Mouse (Mus musculus) layer of hippocampus, adult 8-10 months (tissue): Measurements from ENCODE around the gene Arfgap1. TPM values are rescaled to one million over a fixed set of nuclear protein-coding genes. Genes with fewer than 3 reads are reported as not detected.
A peak's percentile ranks its signal among the peaks of the same experiment; 100 is the strongest.

ENCODE experiments used
- DNase-seq, 2 experiments: peaks; one replicate each; pipeline ENCODE4 v3.0.0; 2022; ENCODE audit warnings: low spot score in 2 of 2
- total RNA-seq, 4 experiments: library from RNA; stranded (reverse); gene quantifications; 2 replicates each; pipeline ENCODE4 v1.2.4; 2022

The Arfgap1 gene
- total RNA-seq, 4 experiments from 2014 or later: 136 to 140 (median 137) TPM

- DNase-seq: no peak
These were observed 18.6 kb downstream of the Arfgap1 start for GRCm38 (mm10) chr2:180985635-180986034.

- no peak for DNase-seq
These were observed 19.4 kb downstream of the Arfgap1 start, which contains the start of gene Col20a1 for GRCm38 (mm10) chr2:180986449-180986848. TSS of gene Col20a1 (plus strand) at chr2:180986535.

GRCm38 (mm10) chr2:180987001-180987400 lies 20.0 kb downstream of the Arfgap1 start:
- DNase-seq: no peak

GRCm38 (mm10) chr2:180987432-180988030 lies 20.5 kb downstream of the Arfgap1 start:
- no peak for DNase-seq

GRCm38 (mm10) chr2:180988347-180988913 lies 21.4 kb downstream of the Arfgap1 start:
- DNase-seq: no peak

GRCm38 (mm10) chr2:180988948-180989347 lies 21.9 kb downstream of the Arfgap1 start:
- DNase-seq: no peak

GRCm38 (mm10) chr2:180990347-180990746 lies 23.3 kb downstream of the Arfgap1 start:
- no peak for DNase-seq

- DNase-seq: no peak
These were observed 27.3 kb downstream of the Arfgap1 start for GRCm38 (mm10) chr2:180994360-180994759.

- DNase-seq: no peak
These were observed 28.4 kb downstream of the Arfgap1 start for GRCm38 (mm10) chr2:180995457-180995856.

GRCm38 (mm10) chr2:180996436-180996835 lies 29.4 kb downstream of the Arfgap1 start:
- peak; percentile 52 to 66 for DNase-seq

- DNase-seq: peak in 1 of 2 experiments; percentile 30
These were observed 29.9 kb downstream of the Arfgap1 start for GRCm38 (mm10) chr2:180996905-180997304.

GRCm38 (mm10) chr2:181007054-181007453 lies 40.0 kb downstream of the Arfgap1 start:
- DNase-seq: no peak

GRCm38 (mm10) chr2:181008339-181008738 lies 41.3 kb downstream of the Arfgap1 start:
- no peak for DNase-seq

GRCm38 (mm10) chr2:181031406-181031934 lies 64.4 kb downstream of the Arfgap1 start:
- DNase-seq: peak in 1 of 2 experiments; percentile 13

Other genes starting within 250 kb of the Arfgap1 start
- gene Slc17a9, start 242.0 kb upstream of the Arfgap1 start, total RNA-seq: 1 to 10 TPM in 1 of 4 experiments, under 1 TPM in 3; 0.29 to 1.0 (median 0.71) TPM
- gene Bhlhe23, start 190.3 kb upstream of the Arfgap1 start, total RNA-seq: not detected
- gene Ythdf1, start 46.3 kb upstream of the Arfgap1 start, total RNA-seq: 10 to 100 TPM; 53.7 to 57.3 (median 55.3) TPM
- under 1 TPM in 3 of 4 experiments, not detected in 1; 0.27 to 0.48 (median 0.31) TPM for gene Birc7, start 38.2 kb upstream of the Arfgap1 start, total RNA-seq
- 10 to 100 TPM; 51.3 to 66.2 (median 57.5) TPM for gene Nkain4, start 12.5 kb upstream of the Arfgap1 start, total RNA-seq
- 1 to 10 TPM; 2.8 to 5.5 (median 3.1) TPM for gene Col20a1, start 19.3 kb downstream of the Arfgap1 start, total RNA-seq
- 10 to 100 TPM; 21.1 to 28.4 (median 23.8) TPM for gene Chrna4, start 76.3 kb downstream of the Arfgap1 start, total RNA-seq
- gene Kcnq2, start 168.1 kb downstream of the Arfgap1 start, total RNA-seq: 100 to 1,000 TPM; 264 to 350 (median 303) TPM
- 1,000 to 10,000 TPM in 3 of 4 experiments, 100 to 1,000 TPM in 1; 995 to 1,073 (median 1,037) TPM for gene Eef1a2, start 189.8 kb downstream of the Arfgap1 start, total RNA-seq
- 10 to 100 TPM; 70.7 to 91.8 (median 77.8) TPM for gene Ppdpf, start 220.0 kb downstream of the Arfgap1 start, total RNA-seq
- gene Ptk6, start 235.6 kb downstream of the Arfgap1 start, total RNA-seq: not detected
- gene Srms, start 246.0 kb downstream of the Arfgap1 start, total RNA-seq: under 1 TPM in 3 of 4 experiments, not detected in 1; 0.24 to 0.34 (median 0.31) TPM